Mouse (Mus musculus): ENCODE results near the gene Cat. TPM values are rescaled to one million over a fixed set of nuclear protein-coding genes. Genes with fewer than 3 reads are reported as not detected.

The Cat gene
- 16.3 TPM for polyA plus RNA-seq (2012; fragmentation: generic; extraction: Trizol)

- TF ChIP-seq MYOD1 (IDR thresholded peaks at IDR 0.05; ENCODE audit: control insufficient read depth in 1 of 3, insufficient read length in 2 of 3, low read depth in 2 of 3) (peak in 1 of 3 experiments; percentile 2), CEBPB (IDR thresholded peaks at IDR 0.05; ENCODE audit: insufficient read depth, poor library complexity, severe bottlenecking) (no peak), E2F4 (IDR thresholded peaks at IDR 0.05; ENCODE audit: insufficient read depth) (no peak), MYOG (IDR thresholded peaks at IDR 0.05; ENCODE audit: control insufficient read depth in 1 of 3, insufficient read depth in 1 of 3, insufficient read length in 2 of 3, low read depth in 2 of 3) (peak in 1 of 3 experiments; percentile 18), SRF (IDR thresholded peaks at IDR 0.05; ENCODE audit: control insufficient read depth, insufficient read length, low read depth) (no peak), POLR2A (IDR thresholded peaks at IDR 0.05; ENCODE audit: insufficient read length, low read depth) (peak; percentile 99), USF1 (IDR thresholded peaks at IDR 0.05; ENCODE audit: low read depth) (no peak), REST (IDR thresholded peaks at IDR 0.05; ENCODE audit: insufficient read depth, insufficient read length) (peak; percentile 29), TCF12 (IDR thresholded peaks at IDR 0.05; ENCODE audit: insufficient read depth, poor library complexity, severe bottlenecking) (no peak), TCF3 (IDR thresholded peaks at IDR 0.05; ENCODE audit: insufficient read length, low read depth) (no peak), MAX (IDR thresholded peaks at IDR 0.05; ENCODE audit: low read depth) (no peak), POLR2AphosphoS2 (IDR thresholded peaks at IDR 0.05; ENCODE audit: insufficient read length, low read depth) (peak; percentile 98)
- peak within 1 kb of the TSS; percentile 20 for H3ac ChIP-seq (ENCODE audit: control insufficient read depth, insufficient read length)
- H3K4me3 ChIP-seq = peak within 1 kb of the TSS; percentile 71
- H3K79me2 ChIP-seq (ENCODE audit: control insufficient read depth, insufficient read depth) = no peaks in the 10 kb centered on the region
- H3K36me3 ChIP-seq (ENCODE audit: control insufficient read depth, insufficient read depth) = no peaks in the 10 kb centered on the region
- H3K27me3 ChIP-seq (ENCODE audit: control insufficient read depth, insufficient read depth, insufficient read length) = no peaks in the 10 kb centered on the region
- H3K4me2 ChIP-seq (ENCODE audit: low read depth) = peak within 1 kb of the TSS; percentile 99
Measured at GRCm38 (mm10) chr2:103484617-103485401, at the start of gene Cat. Cat (minus strand) TSS chr2:103485160.

GRCm38 (mm10) chr2:103525596-103525995, 40.6 kb upstream of the Cat start:
- no peak overlapping the region for H3ac ChIP-seq (ENCODE audit: control insufficient read depth, insufficient read length)
- TF ChIP-seq POLR2AphosphoS2 (IDR thresholded peaks at IDR 0.05; ENCODE audit: insufficient read length, low read depth) = no peak
- no peak for TF ChIP-seq TCF12 (IDR thresholded peaks at IDR 0.05; ENCODE audit: insufficient read depth, poor library complexity, severe bottlenecking)
- TF ChIP-seq MAX (IDR thresholded peaks at IDR 0.05; ENCODE audit: low read depth) = no peak
- no peak for TF ChIP-seq TCF3 (IDR thresholded peaks at IDR 0.05; ENCODE audit: insufficient read length, low read depth)
- TF ChIP-seq REST (IDR thresholded peaks at IDR 0.05; ENCODE audit: insufficient read depth, insufficient read length) = no peak
- TF ChIP-seq POLR2A (IDR thresholded peaks at IDR 0.05; ENCODE audit: insufficient read length, low read depth) = no peak
- no peak for TF ChIP-seq USF1 (IDR thresholded peaks at IDR 0.05; ENCODE audit: low read depth)
- TF ChIP-seq CEBPB (IDR thresholded peaks at IDR 0.05; ENCODE audit: insufficient read depth, poor library complexity, severe bottlenecking) = no peak
- TF ChIP-seq MYOG (IDR thresholded peaks at IDR 0.05; ENCODE audit: control insufficient read depth in 1 of 3, insufficient read depth in 1 of 3, insufficient read length in 2 of 3, low read depth in 2 of 3) = no peak
- no peak for TF ChIP-seq MYOD1 (IDR thresholded peaks at IDR 0.05; ENCODE audit: control insufficient read depth in 1 of 3, insufficient read length in 2 of 3, low read depth in 2 of 3)
- no peak for TF ChIP-seq SRF (IDR thresholded peaks at IDR 0.05; ENCODE audit: control insufficient read depth, insufficient read length, low read depth)
- TF ChIP-seq E2F4 (IDR thresholded peaks at IDR 0.05; ENCODE audit: insufficient read depth) = no peak
- peaks cover 15% of the 10 kb centered on the region for H3K27me3 ChIP-seq (ENCODE audit: control insufficient read depth, insufficient read depth, insufficient read length)
- H3K4me2 ChIP-seq (ENCODE audit: low read depth) = no peak overlapping the region
- H3K4me3 ChIP-seq = no peak overlapping the region
- no peaks in the 10 kb centered on the region for H3K36me3 ChIP-seq (ENCODE audit: control insufficient read depth, insufficient read depth)
- no peaks in the 10 kb centered on the region for H3K79me2 ChIP-seq (ENCODE audit: control insufficient read depth, insufficient read depth)

GRCm38 (mm10) chr2:103516472-103516871, 31.5 kb upstream of the Cat start:
- no peak for TF ChIP-seq MAX (IDR thresholded peaks at IDR 0.05; ENCODE audit: low read depth)
- no peak overlapping the region for H3K4me2 ChIP-seq (ENCODE audit: low read depth)
- H3K36me3 ChIP-seq (ENCODE audit: control insufficient read depth, insufficient read depth) = no peaks in the 10 kb centered on the region
- no peaks in the 10 kb centered on the region for H3K27me3 ChIP-seq (ENCODE audit: control insufficient read depth, insufficient read depth, insufficient read length)
- no peak overlapping the region for H3K4me3 ChIP-seq
- no peaks in the 10 kb centered on the region for H3K79me2 ChIP-seq (ENCODE audit: control insufficient read depth, insufficient read depth)
- H3ac ChIP-seq (ENCODE audit: control insufficient read depth, insufficient read length) = no peak overlapping the region

GRCm38 (mm10) chr2:103515513-103516180, 30.7 kb upstream of the Cat start:
- Histone ChIP-seq H3K4me3 (no peak overlapping the region), H3ac (ENCODE audit: control insufficient read depth, insufficient read length) (no peak overlapping the region), H3K4me2 (ENCODE audit: low read depth) (peak overlapping the region; percentile 49), H3K36me3 (ENCODE audit: control insufficient read depth, insufficient read depth) (no peaks in the 10 kb centered on the region), H3K79me2 (ENCODE audit: control insufficient read depth, insufficient read depth) (no peaks in the 10 kb centered on the region), H3K27me3 (ENCODE audit: control insufficient read depth, insufficient read depth, insufficient read length) (no peaks in the 10 kb centered on the region)
- TF ChIP-seq POLR2A (IDR thresholded peaks at IDR 0.05; ENCODE audit: insufficient read length, low read depth) = no peak
- TF ChIP-seq TCF12 (IDR thresholded peaks at IDR 0.05; ENCODE audit: insufficient read depth, poor library complexity, severe bottlenecking) = peak; percentile 76
- TF ChIP-seq MYOG (IDR thresholded peaks at IDR 0.05; ENCODE audit: control insufficient read depth in 1 of 3, insufficient read depth in 1 of 3, insufficient read length in 2 of 3, low read depth in 2 of 3) = peak; percentile 67 to 96 (median 74)
- peak; percentile 83 for TF ChIP-seq TCF3 (IDR thresholded peaks at IDR 0.05; ENCODE audit: insufficient read length, low read depth)
- no peak for TF ChIP-seq USF1 (IDR thresholded peaks at IDR 0.05; ENCODE audit: low read depth)
- TF ChIP-seq SRF (IDR thresholded peaks at IDR 0.05; ENCODE audit: control insufficient read depth, insufficient read length, low read depth) = no peak
- peak; percentile 15 to 95 (median 85) for TF ChIP-seq MYOD1 (IDR thresholded peaks at IDR 0.05; ENCODE audit: control insufficient read depth in 1 of 3, insufficient read length in 2 of 3, low read depth in 2 of 3)

All from myocyte (in vitro differentiated cells).